Mouse (Mus musculus) limb, embryonic 12.5 days (tissue): Measurements from ENCODE around the gene Gm7903. TPM values are rescaled to one million over a fixed set of nuclear protein-coding genes. Genes with fewer than 3 reads are reported as not detected.
"Not testable (repeated sequence)": the region's sequence is repeated elsewhere in the genome, so short reads cannot be mapped to it uniquely, and the experiment has no call there.

Experiments used
- ATAC-seq: fragments of 200-750 bp; cut with Nextera tagmentation; 2 replicates; pipeline ENCODE4 v1.8.0; 2017; ENCODE audit warnings: low read depth, moderate TSS enrichment; ENCODE audit not compliant: insufficient number of reproducible peaks, insufficient read depth, low FRiP score, low TSS enrichment
- H3K27ac ChIP-seq: fragments of 300-500 bp; sonication (generic); 2 replicates; pipeline ENCODE4 v1.5.1; 2016; ENCODE audit warnings: mild to moderate bottlenecking, moderate library complexity
- H3K27me3 ChIP-seq: fragments of 300-500 bp; sonication (generic); 2 replicates; pipeline ENCODE4 v1.6.1; 2016; ENCODE audit warnings: mild to moderate bottlenecking, moderate library complexity
- H3K36me3 ChIP-seq: fragments of 300-500 bp; sonication (generic); 2 replicates; pipeline ENCODE4 v1.6.1; 2016; ENCODE audit warnings: mild to moderate bottlenecking, moderate library complexity
- H3K4me1 ChIP-seq: fragments of 300-500 bp; sonication (generic); replicated peaks from 2 replicates; pipeline ENCODE4 v1.6.1; 2016
- H3K4me2 ChIP-seq: fragments of 300-500 bp; sonication (generic); 2 replicates; pipeline ENCODE4 v1.6.1; 2016; ENCODE audit warnings: mild to moderate bottlenecking, moderate library complexity
- H3K4me3 ChIP-seq: fragments of 300-500 bp; sonication (generic); replicated peaks from 2 replicates; pipeline ENCODE4 v1.5.1; 2016; ENCODE audit warnings: mild to moderate bottlenecking
- H3K9ac ChIP-seq: fragments of 300-500 bp; sonication (generic); replicated peaks from 2 replicates; pipeline ENCODE4 v1.6.1; 2016; ENCODE audit warnings: mild to moderate bottlenecking, moderate library complexity
- H3K9me3 ChIP-seq: fragments of 300-500 bp; sonication (generic); 2 replicates; pipeline ENCODE4 v1.6.1; 2016; ENCODE audit warnings: mild to moderate bottlenecking, moderate library complexity
- WGBS: fragments of 180-500 bp; shearing (Covaris S2); methylation state at CpG from one replicate; pipeline ENCODE4 v1.1.7; 2016; 5-methylcytosine and 5-hydroxymethylcytosine counted together
- polyA plus RNA-seq: library from polyadenylated mRNA; unstranded; fragments of >200 nt; fragmentation: Nextera tagmentation; extraction: Ambion mirVana; gene quantifications from 2 replicates; pipeline ENCODE4 v1.2.1, GENCODE M21; 2016

The Gm7903 gene
- polyA plus RNA-seq = not detected in 2 replicates

GRCm38 (mm10) chrX:135433535-135433934 lies at the start of gene Gm7903:
TSS of gene Gm7903 (plus strand) at chrX:135433835.
- not testable (repeated sequence) for H3K36me3 ChIP-seq, ATAC-seq, H3K4me3 ChIP-seq, H3K4me1 ChIP-seq, H3K4me2 ChIP-seq, H3K27me3 ChIP-seq, H3K9ac ChIP-seq, H3K27ac ChIP-seq, H3K9me3 ChIP-seq
- WGBS = no CpG with 5 or more reads among the region's 15 CpGs

- not testable (repeated sequence) for ATAC-seq, H3K4me2 ChIP-seq, H3K4me3 ChIP-seq, H3K36me3 ChIP-seq, H3K9me3 ChIP-seq, H3K9ac ChIP-seq, H3K27ac ChIP-seq, H3K27me3 ChIP-seq, H3K4me1 ChIP-seq
- no CpG with 5 or more reads among the region's 3 CpGs for WGBS
Measured at GRCm38 (mm10) chrX:135403578-135403977, 30.1 kb upstream of the Gm7903 start.

- not testable (repeated sequence) for H3K27me3 ChIP-seq, H3K27ac ChIP-seq, H3K9me3 ChIP-seq, H3K36me3 ChIP-seq, H3K4me1 ChIP-seq, H3K9ac ChIP-seq, H3K4me2 ChIP-seq, H3K4me3 ChIP-seq, ATAC-seq
- WGBS = 41% methylated on average over 4 of the region's 7 CpGs
Measured at GRCm38 (mm10) chrX:135421203-135421602, 12.4 kb upstream of the Gm7903 start.

- H3K4me1 ChIP-seq, H3K4me2 ChIP-seq, H3K27ac ChIP-seq, H3K9me3 ChIP-seq, ATAC-seq, H3K36me3 ChIP-seq, H3K9ac ChIP-seq, H3K27me3 ChIP-seq, H3K4me3 ChIP-seq: not testable (repeated sequence)
Measured at GRCm38 (mm10) chrX:135421824-135422223, 11.8 kb upstream of the Gm7903 start.

- not testable (repeated sequence) for H3K9ac ChIP-seq, H3K4me3 ChIP-seq, H3K9me3 ChIP-seq, H3K27ac ChIP-seq, ATAC-seq, H3K36me3 ChIP-seq, H3K4me1 ChIP-seq, H3K4me2 ChIP-seq, H3K27me3 ChIP-seq
- WGBS = no CpG with 5 or more reads among the region's 4 CpGs
Measured at GRCm38 (mm10) chrX:135422473-135422872, 11.2 kb upstream of the Gm7903 start.

- not testable (repeated sequence) for H3K4me2 ChIP-seq, ATAC-seq, H3K27ac ChIP-seq, H3K4me3 ChIP-seq, H3K9ac ChIP-seq, H3K27me3 ChIP-seq, H3K36me3 ChIP-seq, H3K4me1 ChIP-seq, H3K9me3 ChIP-seq
- no CpG with 5 or more reads among the region's 3 CpGs for WGBS
Measured at GRCm38 (mm10) chrX:135464160-135464559, 30.5 kb downstream of the Gm7903 start.

- not testable (repeated sequence) for H3K4me3 ChIP-seq, H3K9ac ChIP-seq, H3K9me3 ChIP-seq, H3K36me3 ChIP-seq, H3K27me3 ChIP-seq, H3K27ac ChIP-seq, H3K4me1 ChIP-seq, H3K4me2 ChIP-seq, ATAC-seq
- WGBS = no CpG with 5 or more reads among the region's 6 CpGs
Measured at GRCm38 (mm10) chrX:135481902-135482301, 48.3 kb downstream of the Gm7903 start.

GRCm38 (mm10) chrX:135483183-135483582 lies 49.5 kb downstream of the Gm7903 start:
- not testable (repeated sequence) for H3K27me3 ChIP-seq, ATAC-seq, H3K4me1 ChIP-seq, H3K4me2 ChIP-seq, H3K4me3 ChIP-seq, H3K27ac ChIP-seq, H3K9ac ChIP-seq, H3K36me3 ChIP-seq, H3K9me3 ChIP-seq
- no CpG with 5 or more reads among the region's 3 CpGs for WGBS

Other genes starting within 250 kb of the Gm7903 start
- gene Tceal6, start 223.1 kb upstream of the Gm7903 start, polyA plus RNA-seq = 5.4 and 7.5 TPM in 2 replicates
- not detected in 2 replicates for gene Pramel3, start 131.5 kb upstream of the Gm7903 start, polyA plus RNA-seq
- gene Gm5128, start 60.6 kb upstream of the Gm7903 start, polyA plus RNA-seq = not detected in 2 replicates
- not detected in 2 replicates for gene AV320801, start 60.8 kb downstream of the Gm7903 start, polyA plus RNA-seq
- not detected in 2 replicates for gene Nxf7, start 164.9 kb downstream of the Gm7903 start, polyA plus RNA-seq
- gene Prame, start 193.9 kb downstream of the Gm7903 start, polyA plus RNA-seq = 0.15 and 0.26 TPM in 2 replicates